Mouse (Mus musculus) layer of hippocampus, postnatal 36 days (tissue): Measurements from ENCODE around the gene Nup93. TPM values are rescaled to one million over a fixed set of nuclear protein-coding genes. Genes with fewer than 3 reads are reported as not detected.
A peak's percentile ranks its signal among the peaks of the same experiment; 100 is the strongest.
"Not testable (repeated sequence)": the region's sequence is repeated elsewhere in the genome, so short reads cannot be mapped to it uniquely, and the experiment has no call there.

Experiments
- DNase-seq, 2 experiments: peaks; one replicate each; pipeline ENCODE4 v3.0.0; 2022
- total RNA-seq, 2 experiments: library from RNA; stranded (reverse); gene quantifications; 2 replicates each; pipeline ENCODE4 v1.2.3; 2021

Gene Nup93
- 10 to 100 TPM; 56.7 to 74.8 TPM for total RNA-seq

DNA sequence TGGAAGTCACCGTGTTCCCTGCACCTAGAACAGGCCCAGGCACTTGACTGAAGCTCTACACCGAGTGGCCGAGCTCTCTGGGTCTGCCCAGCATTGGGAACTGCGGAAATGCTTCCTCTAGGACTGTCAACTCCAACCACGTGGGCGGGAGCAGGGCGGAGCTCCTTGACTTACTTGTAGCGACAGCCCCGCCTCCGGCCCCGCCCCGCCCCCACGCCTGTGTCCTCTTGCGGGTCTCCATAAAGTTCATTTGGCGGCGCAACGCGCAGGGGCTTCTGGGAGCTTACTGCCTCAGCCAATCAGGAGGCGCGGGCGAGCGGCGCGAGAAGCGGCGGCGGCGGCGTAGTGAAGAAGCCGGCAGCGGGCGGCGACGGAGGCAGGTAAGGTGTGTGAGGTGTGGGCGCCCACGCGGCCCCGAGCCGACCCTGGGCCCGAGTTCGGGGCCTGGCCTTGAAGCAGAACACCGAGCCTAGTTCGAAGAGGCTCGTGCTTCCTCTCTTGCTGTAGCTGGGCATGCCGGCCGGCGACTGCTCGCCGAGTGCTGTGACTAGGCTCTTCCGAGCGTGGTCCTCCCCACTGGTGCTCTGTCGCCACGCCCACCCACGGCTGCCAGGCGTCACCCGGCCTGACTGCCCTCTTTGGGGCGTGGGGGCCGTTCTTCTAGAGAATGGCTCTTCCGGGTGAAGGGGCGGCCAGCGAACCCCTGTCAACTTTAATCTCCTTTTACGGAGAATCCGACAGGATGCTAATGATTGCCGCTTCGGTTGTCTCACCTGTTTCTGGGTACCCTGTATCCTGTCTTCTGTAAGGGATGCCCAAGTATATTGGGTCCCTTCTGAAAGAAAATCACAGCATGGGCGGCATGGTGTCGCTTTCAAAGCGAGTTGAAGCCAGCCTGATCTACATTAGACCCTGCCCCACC lies at the start of gene Nup93:
Gene Nup93 (plus strand): TSS at position 313 of the 922 bp plus-strand sequence.
- DNase-seq: peak; percentile 96 to 97

DNA sequence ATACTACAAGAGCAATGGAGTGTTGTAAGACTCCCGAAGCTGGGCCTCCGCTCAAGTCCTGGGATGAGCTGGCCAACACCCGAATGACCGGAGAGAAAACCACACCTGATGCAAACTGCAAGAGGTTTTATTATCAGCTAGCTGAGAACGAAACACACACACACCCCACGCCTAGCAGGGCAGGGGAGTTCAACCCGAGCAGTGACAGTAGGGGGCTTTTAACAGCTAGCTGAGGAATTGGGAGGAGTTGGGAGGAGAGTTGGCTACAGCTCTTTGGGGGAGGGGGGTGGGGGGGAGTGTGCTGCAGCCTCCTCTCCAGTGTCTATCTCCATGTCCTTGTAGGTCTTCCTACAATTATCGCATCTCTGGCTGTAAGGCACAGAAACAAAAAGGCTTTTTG lies 48.6 kb upstream of the Nup93 start:
- not testable (repeated sequence) for DNase-seq

DNA sequence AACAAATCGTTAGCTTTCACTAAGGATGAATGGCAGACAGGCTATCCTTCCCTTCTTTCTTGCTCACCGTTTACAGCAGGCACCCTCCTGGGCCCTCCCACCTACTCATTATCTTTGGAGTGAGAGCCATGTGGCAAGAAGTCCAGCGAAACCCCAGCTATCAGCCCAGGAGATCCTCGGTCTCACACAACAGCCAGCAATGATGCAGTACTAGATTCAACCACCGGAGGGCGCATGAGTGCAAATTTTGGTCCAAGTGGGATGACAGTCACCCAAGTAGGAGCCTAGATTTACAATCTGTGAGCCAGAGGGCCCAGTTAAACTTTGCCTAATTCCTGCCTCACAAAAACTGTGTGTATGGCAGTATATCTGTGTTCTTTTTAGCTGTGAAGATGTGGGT lies 47.1 kb upstream of the Nup93 start:
- peak; percentile 91 to 93 for DNase-seq

DNA sequence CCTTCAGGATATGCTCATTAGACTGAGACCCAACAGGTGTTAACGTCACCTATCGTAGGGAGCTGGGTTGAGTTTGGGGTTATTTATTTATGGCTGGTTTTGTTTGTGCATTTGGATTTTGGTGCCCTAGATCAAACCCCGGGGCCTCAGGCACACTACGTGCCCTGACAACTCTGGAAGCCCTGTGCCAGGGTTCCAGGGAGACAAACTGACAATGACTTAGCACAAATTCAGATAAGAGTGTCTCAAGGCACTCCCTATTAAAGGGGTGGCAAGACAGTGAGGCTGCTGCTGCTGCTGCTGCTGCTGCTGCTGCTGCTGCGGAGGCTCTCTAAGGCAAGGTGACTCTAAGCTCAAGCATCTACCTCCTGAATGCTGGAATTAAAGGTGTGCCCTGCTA lies 44.8 kb upstream of the Nup93 start:
- DNase-seq: no peak

DNA sequence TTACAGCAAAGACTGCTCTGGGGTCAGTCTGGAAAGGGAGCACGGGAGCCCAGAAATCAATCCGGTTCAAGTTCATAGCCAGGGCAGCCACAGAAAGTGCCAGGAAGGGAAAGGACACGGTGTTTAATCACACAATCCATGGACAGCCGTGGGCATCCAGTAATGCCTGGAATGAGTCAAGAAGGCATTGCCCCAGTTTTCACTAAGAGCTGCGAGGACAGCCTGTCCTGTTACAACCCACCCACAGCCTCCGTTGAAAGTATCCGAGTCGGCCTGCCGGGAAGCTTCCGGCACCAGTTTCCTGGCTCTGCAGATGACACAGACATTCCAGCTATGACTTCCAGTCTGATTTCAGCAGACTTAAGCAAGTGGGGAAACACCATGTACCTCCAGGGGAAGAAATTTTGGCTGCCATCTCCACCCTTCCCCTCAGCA lies 43.0 kb upstream of the Nup93 start:
- DNase-seq: no peak

DNA sequence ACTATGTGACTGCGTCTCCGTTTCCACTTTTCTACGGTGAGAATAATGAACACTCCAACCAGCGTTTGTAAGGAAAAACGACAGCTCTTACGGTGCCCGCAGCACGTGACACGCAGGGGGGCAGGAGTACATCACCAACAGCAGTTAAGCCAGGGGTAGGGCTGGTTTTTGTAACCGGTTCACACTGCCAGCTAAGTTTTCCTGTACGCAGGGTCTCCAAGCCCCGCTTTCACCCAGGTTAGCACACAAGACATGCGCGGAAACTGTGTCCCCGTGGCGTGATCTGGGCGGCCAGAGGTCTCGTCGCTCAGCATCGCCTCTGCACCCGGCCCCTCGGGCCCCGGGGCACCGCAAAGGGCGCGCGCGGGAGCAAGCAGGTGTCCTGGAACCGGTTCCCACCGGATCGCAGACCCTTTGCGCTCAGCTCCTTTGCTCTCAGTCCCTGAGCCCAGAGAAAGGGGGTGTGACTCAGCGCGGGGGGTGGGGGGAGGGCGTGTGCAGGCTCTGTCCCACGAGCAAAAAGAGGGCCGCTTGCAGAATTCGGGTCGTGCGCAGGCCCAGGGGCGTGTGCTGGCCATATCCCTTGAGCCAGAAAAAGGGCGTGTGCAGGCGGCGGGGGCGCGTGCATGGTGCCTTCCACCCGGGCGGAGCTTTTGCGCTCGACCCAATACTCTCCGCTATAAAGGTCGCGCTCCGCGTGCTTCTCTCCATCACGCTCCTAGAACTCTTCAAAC lies 42.1 kb upstream of the Nup93 start, which contains the start of gene Mt2:
Gene Mt2 (plus strand): TSS at position 590 of the 734 bp plus-strand sequence.
- DNase-seq: peak; percentile 75 to 76

DNA sequence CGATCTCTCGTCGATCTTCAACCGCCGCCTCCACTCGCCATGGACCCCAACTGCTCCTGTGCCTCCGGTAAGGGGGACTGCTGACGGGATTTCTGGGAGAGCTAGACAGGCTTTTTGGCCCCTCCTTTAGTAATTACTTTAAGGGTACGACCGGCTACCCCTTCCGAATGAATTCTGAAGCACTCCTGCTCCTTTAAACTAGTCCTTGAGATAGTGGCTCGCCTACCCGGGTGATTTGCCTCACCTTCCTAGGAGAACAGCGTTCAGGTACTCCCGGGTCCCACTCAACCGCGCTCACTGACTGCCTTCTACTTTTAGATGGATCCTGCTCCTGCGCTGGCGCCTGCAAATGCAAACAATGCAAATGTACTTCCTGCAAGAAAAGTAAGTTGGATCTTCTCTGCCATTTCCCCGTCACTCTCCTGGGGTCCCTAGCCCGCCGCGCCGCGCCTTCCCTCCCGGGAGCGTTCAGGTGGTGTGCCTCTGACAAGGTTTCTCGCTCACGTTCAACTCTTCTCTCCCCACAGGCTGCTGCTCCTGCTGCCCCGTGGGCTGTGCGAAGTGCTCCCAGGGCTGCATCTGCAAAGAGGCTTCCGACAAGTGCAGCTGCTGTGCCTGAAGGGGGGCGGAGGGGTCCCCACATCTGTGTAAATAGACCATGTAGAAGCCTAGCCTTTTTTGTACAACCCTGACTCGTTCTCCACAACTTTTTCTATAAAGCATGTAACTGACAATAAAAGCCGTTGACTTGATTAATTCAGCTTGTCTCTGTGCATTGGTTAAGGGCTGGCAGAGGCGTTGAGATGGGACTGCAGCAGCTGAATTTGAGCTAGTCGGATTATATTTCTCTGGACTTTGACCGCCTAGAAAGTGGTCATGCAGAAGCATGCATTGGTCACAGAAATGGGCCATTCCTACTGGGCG lies 41.3 kb upstream of the Nup93 start:
- DNase-seq: no peak

DNA sequence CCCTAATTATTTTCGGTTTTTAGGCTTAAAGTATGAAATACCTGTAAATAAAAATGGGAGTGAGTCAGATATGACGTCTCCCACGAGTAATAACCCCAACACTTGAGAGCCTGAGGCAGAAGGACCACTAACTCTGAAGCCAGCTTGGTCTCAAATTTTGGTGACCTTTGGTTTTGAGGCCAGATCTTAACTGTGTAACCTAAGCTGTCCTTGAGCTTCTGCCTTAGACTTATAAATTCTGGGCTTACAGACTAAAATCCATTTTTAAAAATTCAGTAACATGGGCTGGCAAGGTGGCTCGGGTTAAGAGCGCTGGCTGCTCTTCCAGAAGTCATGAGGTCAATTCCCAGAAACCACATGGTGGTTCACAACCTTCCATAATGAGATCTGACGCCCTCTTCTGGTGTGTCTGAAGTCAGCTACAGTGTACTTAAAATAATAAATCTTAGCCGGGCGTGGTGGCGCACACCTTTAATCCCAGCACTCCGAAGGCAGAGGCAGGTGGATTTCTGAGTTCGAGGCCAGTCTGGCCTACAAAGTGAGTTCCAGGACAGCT lies 40.4 kb upstream of the Nup93 start:
- no peak for DNase-seq

DNA sequence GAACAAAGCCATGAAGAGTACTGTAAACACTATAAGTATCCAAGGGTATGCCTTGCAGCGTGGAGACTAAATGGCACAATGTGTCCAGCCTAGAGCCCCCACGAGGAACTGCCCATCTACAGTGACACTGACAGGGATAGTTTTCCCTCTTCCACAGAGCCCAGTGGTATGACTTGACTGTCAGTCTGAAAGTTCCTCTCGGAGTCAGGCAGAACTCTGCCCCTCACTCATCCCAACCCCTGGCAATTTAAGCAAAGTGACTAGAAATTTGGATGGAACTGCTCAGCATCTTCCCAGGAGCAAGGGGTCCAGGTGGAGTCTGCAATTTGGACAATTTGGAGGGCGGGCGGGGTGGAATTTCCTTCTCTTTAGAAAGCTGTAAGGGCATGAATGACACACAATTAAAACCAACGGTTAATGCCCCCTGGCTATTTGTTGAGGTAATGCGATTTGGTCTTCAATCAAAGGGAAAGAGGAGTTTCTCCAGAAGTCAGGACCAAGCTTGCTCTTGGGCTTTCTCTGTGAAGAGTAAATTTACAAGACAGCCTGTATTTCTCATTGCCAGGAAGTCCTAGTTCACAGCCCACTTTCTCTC lies 39.6 kb upstream of the Nup93 start:
- DNase-seq: no peak

DNA sequence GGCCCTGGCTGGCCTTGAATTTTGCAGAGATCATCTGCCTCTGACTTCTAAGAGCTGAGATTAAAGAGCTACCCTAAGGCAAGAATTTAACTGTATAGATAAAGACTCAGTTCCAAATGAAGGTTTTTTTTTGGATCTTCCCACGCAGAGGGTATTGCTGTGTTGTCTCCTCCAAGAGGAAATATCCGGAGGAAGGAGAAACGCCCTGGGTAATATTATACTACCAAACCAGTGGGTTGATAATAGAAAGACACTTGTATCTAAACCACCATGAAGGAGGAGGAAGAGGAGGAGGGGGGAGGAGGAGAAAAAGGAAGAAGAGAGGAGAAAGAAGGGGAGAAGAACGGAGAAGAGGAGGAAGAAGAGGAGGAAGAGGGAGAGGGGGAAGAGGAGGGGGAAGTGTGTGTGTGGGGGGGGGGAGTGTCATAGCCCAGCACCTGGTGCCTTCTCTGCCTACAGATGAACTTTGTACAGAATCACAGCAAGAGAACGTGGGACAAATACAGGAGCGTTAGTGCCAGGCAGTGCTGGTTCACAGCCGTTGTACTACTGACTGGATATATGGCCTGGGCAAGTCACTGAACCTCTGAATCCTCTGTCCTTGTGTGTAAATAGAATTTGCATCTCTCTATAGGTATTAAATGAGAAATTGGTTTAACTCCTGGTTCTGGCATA lies 36.5 kb upstream of the Nup93 start:
- DNase-seq: no peak

DNA sequence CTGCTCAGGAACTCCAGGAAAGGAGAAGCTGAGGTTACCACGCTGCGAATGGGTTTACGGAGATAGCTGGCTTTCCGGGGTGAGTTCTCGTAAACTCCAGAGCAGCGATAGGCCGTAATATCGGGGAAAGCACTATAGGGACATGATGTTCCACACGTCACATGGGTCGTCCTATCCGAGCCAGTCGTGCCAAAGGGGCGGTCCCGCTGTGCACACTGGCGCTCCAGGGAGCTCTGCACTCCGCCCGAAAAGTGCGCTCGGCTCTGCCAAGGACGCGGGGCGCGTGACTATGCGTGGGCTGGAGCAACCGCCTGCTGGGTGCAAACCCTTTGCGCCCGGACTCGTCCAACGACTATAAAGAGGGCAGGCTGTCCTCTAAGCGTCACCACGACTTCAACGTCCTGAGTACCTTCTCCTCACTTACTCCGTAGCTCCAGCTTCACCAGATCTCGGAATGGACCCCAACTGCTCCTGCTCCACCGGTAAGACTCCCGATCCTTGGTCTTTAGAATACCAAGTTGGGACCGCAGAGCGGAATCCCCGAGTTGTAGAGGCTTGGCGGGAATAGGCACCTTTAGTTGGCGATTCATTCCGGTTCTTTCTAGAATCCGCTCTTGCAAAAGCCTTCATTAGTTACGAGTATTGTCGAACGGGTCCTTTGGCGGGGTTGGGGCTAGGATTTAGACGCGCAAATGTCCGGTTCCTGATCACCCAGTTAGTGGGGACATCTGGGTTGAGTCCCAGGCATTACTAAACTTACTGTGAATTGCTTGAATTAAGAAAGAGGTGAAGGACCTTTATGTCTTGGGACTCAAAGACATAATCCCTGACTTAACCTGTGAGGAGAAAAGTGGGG lies 35.3 kb upstream of the Nup93 start, which contains the start of gene Mt1:
Gene Mt1 (plus strand): TSS at position 226 of the 856 bp plus-strand sequence.
- DNase-seq: peak; percentile 89 to 91

DNA sequence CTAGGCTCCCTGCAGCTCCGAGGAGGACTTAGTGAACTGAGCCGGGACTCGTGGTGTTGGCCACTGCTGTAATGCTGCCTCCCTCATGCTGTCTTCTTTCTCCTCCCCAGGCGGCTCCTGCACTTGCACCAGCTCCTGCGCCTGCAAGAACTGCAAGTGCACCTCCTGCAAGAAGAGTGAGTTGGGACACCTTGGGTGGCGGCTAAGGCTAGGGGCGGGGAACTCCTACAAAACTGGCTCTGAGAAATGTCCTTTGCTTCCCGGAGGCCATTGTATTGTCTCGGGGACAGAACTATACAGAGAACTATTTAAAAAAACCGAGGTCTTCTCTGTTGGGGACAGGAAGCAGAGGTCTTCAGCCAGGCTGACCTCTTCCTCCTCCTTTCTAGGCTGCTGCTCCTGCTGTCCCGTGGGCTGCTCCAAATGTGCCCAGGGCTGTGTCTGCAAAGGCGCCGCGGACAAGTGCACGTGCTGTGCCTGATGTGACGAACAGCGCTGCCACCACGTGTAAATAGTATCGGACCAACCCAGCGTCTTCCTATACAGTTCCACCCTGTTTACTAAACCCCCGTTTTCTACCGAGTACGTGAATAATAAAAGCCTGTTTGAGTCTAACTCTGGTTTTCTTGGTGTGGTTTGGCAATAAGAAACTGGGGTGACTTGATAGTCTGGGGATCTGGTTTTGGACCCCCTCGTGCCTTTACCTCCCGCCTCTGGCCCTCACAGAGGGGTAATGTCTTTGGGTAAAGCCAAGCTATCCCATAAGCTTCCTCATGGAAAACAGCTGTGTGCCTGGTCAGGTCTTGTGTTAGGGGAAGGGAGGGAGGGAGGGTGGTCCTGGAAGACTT lies 34.4 kb upstream of the Nup93 start:
- DNase-seq: no peak

DNA sequence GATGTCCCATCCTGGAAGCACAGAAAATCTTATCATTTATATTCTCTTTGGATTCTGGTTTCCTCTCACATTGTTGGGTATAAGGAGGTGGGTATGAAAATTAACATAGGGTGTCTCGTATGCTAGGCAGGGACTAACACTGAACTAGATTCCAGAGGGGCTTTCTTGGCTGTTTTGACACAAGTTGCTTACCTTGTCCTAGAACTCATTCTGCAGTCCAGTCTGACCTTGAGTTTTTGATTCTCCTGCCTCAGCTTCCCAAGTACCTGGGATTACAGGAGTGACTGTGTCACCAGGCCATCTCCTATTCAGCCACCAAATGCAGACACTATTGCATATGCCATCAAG lies 33.8 kb upstream of the Nup93 start:
- DNase-seq: no peak

DNA sequence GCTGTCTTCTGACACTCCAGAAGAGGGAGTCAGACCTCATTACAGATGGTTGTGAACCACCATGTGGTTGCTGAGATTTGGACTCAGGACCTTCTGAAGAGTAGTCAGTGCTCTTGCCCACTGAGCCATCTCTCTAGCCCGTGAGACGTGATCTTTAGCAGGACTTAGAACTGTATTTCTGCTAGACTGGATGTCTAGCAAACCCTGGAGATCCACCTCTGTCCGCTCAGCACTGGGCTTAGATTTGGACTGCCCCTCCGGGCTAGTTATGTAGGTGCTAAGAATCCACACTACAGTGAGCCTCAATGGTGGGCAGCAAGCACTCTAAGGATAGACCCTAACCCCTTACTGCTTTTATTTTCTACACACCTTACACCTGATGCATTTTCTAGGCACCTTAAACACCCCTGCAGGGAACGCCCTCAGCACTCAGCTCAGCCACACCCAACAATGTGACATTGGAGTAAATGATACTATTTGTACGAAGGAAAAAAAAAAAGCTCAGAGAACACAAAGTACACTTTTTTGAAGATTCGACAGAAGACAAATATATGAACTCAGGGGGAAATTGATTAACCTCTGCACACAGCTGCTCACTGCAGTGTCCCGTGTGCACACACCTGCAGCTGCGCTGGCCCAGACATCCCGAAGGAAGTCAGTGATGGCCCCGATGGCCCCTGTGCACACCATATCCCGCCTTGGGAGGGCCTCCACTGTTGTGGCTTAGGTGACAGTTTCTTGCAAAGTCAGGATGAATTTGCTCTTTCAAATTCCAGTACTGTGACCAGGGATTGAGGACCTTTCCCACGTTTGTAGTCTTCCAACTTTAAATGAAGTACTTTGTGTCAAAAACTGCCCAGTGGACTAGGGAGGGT lies 32.1 kb upstream of the Nup93 start:
- no peak for DNase-seq

DNA sequence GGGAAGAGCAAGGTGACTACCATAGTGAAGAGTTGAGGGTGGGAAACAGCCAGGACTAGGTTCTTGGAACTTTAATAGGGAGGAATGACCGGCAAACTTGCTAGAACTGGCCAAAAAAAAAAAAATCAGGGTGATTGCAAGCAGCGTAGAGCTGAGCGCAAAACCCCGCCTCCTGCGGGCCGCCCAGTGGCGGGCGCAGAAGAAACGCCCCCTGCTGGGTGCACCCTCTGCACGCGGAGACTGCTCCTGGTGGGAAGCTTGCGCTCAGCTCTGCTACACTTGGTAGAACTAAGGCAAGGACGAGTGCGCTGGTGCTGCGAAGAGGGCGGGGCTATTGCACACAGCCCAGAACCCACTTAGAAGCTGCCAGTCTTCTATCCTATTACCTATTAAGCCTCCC lies 31.2 kb upstream of the Nup93 start:
- peak; percentile 64 to 69 for DNase-seq

DNA sequence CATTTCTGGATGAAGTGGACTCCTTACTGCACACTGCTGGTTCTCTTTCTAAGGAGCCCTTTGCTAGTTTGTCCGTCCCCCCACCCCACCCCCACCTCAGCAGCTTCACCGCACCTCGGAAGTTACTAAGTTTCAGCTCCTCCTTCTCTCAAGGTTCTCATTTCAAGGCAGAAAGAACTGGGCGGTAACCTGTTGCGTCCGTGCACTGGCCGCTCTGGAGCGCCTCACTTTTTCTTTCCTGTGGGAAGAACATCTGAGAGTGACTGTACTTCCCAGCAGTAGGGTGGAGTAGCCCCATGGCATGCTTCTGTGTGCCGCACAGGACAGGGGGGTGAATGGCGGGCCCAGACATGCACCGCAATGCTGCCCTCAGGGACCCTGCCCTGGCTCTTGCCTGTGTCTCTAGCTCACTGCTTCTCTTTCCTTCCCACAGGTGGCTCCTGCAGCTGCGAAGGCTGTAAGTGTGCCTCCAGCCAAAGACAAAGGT lies 30.0 kb upstream of the Nup93 start:
- DNase-seq: no peak

DNA sequence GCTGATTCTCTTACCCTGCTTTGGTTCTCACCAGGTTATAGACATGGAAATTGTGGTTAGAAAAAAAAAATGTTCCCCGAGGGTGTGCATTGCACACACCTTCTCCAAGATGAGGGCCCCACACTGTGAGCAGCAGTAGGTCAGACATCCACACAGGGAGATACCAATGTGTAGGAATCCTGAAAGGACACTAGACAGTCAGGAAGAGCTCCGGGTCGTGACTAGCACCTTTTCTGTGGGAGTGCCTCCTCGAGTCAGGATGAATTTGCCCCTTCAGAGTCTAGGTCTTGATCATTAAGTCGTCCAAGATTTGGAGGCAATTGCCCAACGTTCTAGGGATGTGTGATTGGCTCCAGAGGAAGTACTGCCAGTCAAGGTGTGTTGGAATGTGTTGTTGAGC lies 28.6 kb upstream of the Nup93 start:
- no peak for DNase-seq

DNA sequence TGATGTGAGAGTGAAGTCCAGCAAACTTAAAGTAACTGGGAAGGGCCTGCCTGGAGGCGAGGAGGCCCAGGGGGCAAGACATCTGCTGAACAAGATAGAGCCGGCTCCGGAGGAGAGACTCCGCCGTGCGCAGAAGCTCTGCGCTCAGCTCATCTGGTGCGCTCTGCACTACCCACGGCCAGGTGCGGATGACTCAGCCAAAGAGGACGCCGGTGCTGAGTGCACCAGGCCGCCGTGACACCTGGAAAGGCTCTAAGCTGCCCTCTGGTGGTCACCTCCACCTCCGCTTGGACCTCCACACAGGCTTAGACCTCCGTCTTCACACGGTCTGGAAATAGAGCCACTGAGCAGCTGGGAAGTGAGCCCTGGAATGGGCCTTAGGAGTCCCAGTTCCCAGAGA lies 27.8 kb upstream of the Nup93 start:
- peak in 1 of 2 experiments; percentile 50 for DNase-seq
